Mouse (Mus musculus) intestine, embryonic 16.5 days (tissue): ENCODE results near the gene Hsf2bp. TPM values are rescaled to one million over a fixed set of nuclear protein-coding genes. Genes with fewer than 3 reads are reported as not detected.

ENCODE experiments used
- ATAC-seq: fragments of 200-750 bp; cut with Nextera tagmentation; 2 replicates; pipeline ENCODE4 v1.8.0; 2017; ENCODE audit warnings: moderate TSS enrichment, moderate library complexity
- H3K27ac ChIP-seq: fragments of 300-500 bp; sonication (generic); 2 replicates; pipeline ENCODE4 v1.5.1; 2014; ENCODE audit warnings: mild to moderate bottlenecking, low read length
- H3K27me3 ChIP-seq: fragments of 300-500 bp; sonication (generic); replicated peaks from 2 replicates; pipeline ENCODE4 v1.6.1; 2014; ENCODE audit warnings: low read length, control low read depth, mixed read lengths; ENCODE audit not compliant: control insufficient read depth, insufficient read depth
- H3K36me3 ChIP-seq: fragments of 300-500 bp; sonication (generic); 2 replicates; pipeline ENCODE4 v1.6.1; 2014; ENCODE audit warnings: low read length, control low read depth; ENCODE audit not compliant: control insufficient read depth, insufficient read depth
- H3K4me1 ChIP-seq: fragments of 300-500 bp; sonication (generic); 2 replicates; pipeline ENCODE4 v1.6.1; 2014; ENCODE audit warnings: low read length, control low read depth, mixed read lengths; ENCODE audit not compliant: control insufficient read depth, insufficient read depth
- H3K4me2 ChIP-seq: fragments of 300-500 bp; sonication (generic); 2 replicates; pipeline ENCODE4 v1.6.1; 2014; ENCODE audit warnings: low read depth, low read length, control low read depth
- H3K4me3 ChIP-seq: fragments of 300-500 bp; sonication (generic); 2 replicates; pipeline ENCODE4 v1.5.1; 2014; ENCODE audit warnings: mild to moderate bottlenecking, low read length
- H3K9ac ChIP-seq: fragments of 300-500 bp; sonication (generic); 2 replicates; pipeline ENCODE4 v1.6.1; 2014; ENCODE audit warnings: low read depth, low read length
- H3K9me3 ChIP-seq: fragments of 300-500 bp; sonication (generic); 2 replicates; pipeline ENCODE4 v1.6.1; 2016; ENCODE audit warnings: low read length, control low read depth; ENCODE audit not compliant: control insufficient read depth
- WGBS: fragments of 180-500 bp; shearing (Covaris S2); extraction: QIAGEN DNeasy Blood & Tissue Kit; methylation state at CpG from one replicate; pipeline ENCODE4 v1.1.7; 2014; 5-methylcytosine and 5-hydroxymethylcytosine counted together
- polyA plus RNA-seq: library from polyadenylated mRNA; unstranded; fragments of >200 nt; fragmentation: Nextera tagmentation; extraction: Ambion mirVana; gene quantifications from 2 replicates; pipeline ENCODE4 v1.2.1, GENCODE M21; 2015

The Hsf2bp gene
- polyA plus RNA-seq, 1 experiment from 2014 or later = 0.15 TPM

DNA sequence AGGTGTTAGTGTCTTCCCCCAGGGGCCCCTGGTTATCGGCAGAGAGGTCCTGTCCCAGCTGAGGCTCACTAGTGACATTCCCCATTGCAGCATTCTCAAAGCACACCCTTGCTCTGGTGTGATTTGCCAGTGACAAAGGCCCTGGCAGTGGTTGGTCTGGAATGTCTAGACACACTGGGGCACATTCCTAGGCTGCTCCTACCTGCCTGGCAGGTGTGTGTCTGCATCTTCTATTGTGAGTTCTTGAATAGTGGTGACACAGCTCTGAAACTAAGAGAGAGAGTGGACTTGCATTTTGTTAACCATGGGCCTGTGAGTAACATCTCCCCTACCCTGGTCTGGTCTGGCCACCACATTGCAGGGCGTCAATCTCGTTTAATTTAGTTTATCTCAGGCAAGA is 139.4 kb downstream of the Hsf2bp start:
- ATAC-seq = no peak
- no peak overlapping the region for H3K9ac ChIP-seq
- no peak overlapping the region for H3K4me3 ChIP-seq
- H3K27me3 ChIP-seq = no peaks in the 10 kb centered on the region
- H3K4me2 ChIP-seq = no peak overlapping the region
- H3K4me1 ChIP-seq = peaks cover 20% of the 10 kb centered on the region
- 45% methylated on average over 3 of the region's 3 CpGs for WGBS
- H3K27ac ChIP-seq = no peak overlapping the region
- no peaks in the 10 kb centered on the region for H3K9me3 ChIP-seq
- H3K36me3 ChIP-seq = no peaks in the 10 kb centered on the region

DNA sequence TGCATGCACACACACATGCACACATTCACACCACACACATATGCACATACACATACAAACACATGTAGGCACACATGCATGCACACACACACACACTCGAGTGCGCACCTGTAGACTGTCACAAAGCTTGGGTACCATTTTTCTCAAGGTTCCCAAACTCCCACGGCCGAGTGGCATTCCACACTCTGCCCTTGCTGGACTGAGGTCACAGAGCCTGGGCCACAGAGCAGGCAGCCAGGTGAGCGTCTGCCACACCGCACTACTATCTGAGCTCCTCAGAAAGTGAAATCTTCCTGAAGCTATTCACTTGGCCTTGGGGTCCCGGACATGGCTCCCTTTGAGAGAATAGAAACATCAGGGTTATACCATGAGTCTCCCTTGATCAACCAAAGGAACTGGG is 139.8 kb downstream of the Hsf2bp start:
- Histone ChIP-seq H3K9ac (no peak overlapping the region), H3K4me3 (no peak overlapping the region), H3K27me3 (no peaks in the 10 kb centered on the region), H3K4me2 (no peak overlapping the region), H3K36me3 (no peaks in the 10 kb centered on the region), H3K9me3 (no peaks in the 10 kb centered on the region), H3K4me1 (peaks cover 22% of the 10 kb centered on the region), H3K27ac (no peak overlapping the region)
- 88% methylated on average over 7 of the region's 7 CpGs for WGBS
- ATAC-seq = no peak

Other genes with a start within 250 kb of the Hsf2bp start
- gene Sik1, start 180.5 kb downstream of the Hsf2bp start, polyA plus RNA-seq = 5.7 and 5.8 TPM in 2 replicates
- 41.2 and 49.5 TPM in 2 replicates for gene Rrp1b, start 249 bp downstream of the Hsf2bp start, polyA plus RNA-seq
- gene Notch3, start 130.5 kb upstream of the Hsf2bp start, polyA plus RNA-seq = 5.1 and 6.6 TPM in 2 replicates
- gene Ephx3, start 153.2 kb upstream of the Hsf2bp start, polyA plus RNA-seq = 0.05 and 0.16 TPM in 2 replicates
- 35.1 and 56.8 TPM in 2 replicates for gene Brd4, start 248.4 kb upstream of the Hsf2bp start, polyA plus RNA-seq